Mouse (Mus musculus) ES-CJ7 (cell line): ENCODE measurements at regions not wholly inside any gene's neighbourhood (a gene's known extent, or its start where the extent isn't known, plus 50 kb on each side); places are given as distances from the start of the nearest gene placed in this dataset.

Source experiments
- DNase-seq: peaks from one replicate; pipeline ENCODE4 v3.0.0; 2011; ENCODE audit warnings: low read depth, low spot score

DNA sequence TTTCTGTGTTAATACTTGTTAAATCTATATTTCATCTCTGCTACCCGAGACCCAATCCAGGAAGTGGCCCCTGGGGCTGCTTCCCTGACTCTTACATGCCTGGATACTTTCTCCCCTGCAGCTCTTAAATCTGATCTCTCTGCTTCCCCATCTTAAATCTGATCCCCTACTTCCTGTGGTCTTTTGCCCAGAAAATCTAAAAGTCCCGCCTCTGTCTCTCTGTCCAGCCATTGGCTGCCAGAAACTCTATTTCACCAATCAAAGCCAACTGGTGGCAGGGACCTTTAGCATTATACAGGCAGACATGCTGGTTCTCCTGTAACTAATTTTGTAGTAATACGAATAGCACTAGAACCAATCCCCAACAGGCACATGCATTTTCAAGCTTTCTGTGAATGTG is 59.0 kb upstream of the Ccdc91 start:
- no peak for DNase-seq

DNA sequence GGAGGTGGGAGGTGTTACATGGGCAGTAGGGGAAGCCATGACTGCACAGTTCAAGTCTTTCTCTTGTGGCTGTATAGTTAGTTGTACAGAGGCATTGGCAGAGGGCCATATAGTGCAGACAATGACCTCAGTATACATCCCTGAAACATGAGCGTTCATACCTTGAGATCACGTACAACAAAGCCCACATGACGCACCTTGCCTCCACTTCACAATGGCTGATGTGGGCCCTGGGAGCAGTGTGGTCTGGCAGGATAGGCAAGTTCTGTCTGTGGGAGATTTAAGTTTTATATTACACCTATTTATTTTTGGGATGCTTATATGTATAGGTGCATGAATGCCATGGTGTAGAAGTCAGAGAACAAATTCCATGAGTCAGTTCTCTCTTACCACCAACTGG is 61.9 kb upstream of the Ccdc91 start:
- DNase-seq = no peak

DNA sequence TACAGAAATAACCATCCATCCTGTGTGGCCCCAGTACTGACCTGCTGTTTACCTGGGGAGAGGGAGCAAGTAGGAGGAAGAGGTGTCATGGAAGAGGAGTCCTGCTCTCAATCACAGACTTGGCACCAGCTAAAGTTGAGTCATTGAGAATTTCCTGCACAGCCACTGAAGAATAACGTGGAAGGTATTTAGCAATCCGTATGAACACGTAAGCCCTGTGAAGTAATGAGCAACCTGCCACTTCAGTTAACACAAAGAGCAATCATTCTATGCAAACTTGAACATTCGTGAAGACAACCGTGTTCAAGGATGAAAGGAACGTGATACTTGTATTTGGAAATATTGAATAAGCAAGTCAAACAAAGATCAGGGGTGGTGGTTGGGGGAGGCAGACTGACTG is 77.6 kb upstream of the Ccdc91 start:
- DNase-seq = no peak

DNA sequence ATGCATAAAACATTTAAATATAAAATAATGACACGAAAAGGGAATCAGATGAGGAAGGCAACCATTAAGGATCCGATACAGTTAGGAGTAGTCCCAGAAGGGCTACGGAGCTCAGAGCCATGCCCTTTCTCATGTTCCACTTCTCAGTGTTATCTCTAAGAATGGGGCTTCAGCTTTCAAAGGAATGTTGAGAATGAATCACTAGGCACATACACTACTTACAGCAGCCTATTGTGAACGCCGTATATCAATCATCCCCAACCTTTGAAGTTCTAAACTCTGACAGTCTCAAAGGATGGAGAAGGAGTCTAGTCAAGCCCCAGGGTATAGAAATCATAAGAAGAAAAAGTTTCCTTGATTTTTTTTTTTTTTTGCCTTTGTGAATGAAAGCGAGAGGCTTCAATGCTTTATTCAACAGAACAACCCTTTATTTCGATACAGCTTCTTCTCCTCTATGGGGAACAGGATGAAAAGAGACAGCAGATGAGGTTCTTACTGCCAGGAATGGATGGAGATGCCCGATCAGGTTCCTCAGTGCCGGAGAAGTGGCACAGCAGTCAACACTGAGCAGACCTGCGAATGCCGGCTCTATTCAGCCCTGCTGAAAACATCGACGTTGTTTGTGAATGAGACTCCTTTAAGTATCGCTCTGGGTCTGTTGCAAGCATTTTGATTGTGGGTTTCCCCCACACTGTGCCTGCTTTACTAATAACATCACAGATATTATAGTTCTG is 84.0 kb upstream of the Ccdc91 start:
- no peak for DNase-seq

DNA sequence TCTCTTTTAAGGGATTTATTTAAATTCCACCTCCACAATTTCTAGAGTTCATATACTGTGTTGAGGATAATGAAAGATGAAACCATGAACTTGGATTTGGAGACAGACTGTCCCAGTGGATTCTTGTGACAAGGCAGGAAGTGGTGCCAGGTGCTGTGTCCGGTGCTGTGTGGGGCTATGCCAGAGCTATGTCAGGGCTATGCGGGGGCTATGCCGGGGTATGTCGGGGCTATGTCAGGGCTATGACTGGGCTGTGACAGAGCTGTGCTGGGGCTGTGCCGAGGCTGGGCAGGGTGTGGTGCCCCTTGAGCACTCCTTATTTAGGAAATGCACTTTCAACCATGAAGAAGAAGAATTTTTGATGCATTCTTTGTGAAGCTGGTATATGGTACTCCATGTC is 85.1 kb upstream of the Ccdc91 start:
- no peak for DNase-seq

DNA sequence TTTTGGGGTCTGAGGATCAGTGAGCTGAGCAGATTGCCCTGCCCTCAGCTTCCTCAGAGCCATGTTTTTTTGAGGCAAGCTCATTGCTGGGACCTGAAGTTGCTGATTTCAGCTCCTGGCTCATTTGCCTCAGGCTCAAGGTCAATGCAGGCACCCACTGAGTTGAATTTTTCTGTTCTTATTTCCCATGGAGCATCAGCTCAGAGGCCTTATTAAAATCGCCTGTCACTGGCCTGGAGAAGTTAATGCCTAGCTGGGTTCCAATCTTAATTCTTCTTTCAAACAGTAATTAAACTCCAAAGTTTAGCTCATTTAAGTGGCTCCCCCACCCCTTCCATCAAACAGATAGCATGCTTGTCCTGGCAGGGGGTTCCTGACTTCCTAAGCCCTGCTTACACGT is 86.9 kb upstream of the Ccdc91 start:
- no peak for DNase-seq

DNA sequence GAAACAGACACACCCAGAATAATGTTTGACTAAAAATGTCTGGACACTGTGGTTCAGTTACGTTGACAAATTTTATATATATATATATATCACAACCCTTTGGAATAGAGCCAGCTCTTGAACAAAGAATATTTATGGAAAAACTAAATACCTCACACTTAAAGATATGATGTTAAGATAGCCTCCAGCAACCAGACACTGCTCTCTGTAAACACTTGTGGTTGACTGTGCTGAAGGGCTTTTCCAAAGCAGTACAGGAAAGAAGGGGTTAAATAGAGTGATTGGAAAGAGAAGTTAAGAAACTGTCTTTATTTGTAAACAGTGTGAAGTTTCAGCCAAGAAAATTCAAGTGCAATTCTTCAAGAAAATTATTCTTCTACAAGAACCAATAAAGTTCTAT is 90.0 kb upstream of the Ccdc91 start:
- no peak for DNase-seq

DNA sequence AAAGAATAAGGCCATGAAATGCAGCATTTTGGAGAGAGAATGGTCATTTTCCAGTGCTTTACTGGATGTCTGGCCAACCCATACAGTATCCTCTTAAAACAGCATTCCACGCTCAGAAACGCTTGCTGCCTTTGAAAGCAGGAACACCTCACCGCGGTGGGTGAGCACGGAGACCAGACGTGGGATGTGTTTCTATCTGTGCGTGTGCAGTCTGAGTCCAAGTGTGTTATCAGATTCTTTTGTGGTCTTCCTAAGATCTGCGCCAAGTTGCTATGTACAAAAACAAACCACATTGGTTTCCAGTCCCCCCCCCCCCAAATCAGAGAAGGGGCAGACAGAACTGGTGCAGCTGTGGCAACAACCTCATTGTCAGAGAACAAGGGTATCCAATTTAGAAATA is 95.1 kb upstream of the Ccdc91 start:
- DNase-seq = no peak

DNA sequence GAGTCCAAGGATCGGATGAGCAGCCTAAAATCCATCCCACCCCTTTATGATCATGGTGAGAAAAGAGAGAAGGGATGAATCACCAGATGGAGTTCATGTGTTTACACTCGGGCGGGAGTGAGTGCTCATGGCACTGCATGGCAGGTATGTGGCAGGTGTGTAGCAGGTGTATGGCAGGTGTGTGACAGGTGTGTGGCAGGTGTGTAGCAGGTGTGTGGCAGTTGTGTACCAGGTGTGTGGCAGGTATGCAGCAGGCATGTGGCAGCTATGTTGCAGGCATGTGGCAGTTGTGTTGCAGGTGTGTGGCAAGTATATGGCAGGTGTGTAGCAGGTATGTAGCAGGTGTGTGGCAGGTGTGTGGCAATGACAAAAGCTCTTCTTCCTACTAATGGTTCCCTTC is 97.9 kb upstream of the Ccdc91 start:
- no peak for DNase-seq

DNA sequence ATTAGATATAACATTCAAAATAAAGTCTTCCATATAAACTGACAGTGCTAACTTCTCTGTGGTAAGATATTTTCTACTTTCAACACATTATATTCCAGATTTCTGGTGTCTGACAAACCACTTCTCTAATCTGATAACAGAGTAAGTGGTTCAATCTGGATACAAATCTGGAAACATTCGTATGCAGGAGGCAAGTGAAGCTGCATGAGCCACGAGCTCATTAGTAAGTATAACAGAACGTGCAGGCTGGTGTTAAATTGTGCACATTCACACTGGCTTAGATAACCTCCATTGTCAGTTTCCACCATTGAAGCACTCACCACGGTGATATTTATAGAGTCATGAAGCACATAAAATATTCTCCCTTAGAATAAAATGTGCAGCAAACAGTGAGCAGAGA is 103.9 kb upstream of the Ccdc91 start:
- no peak for DNase-seq

DNA sequence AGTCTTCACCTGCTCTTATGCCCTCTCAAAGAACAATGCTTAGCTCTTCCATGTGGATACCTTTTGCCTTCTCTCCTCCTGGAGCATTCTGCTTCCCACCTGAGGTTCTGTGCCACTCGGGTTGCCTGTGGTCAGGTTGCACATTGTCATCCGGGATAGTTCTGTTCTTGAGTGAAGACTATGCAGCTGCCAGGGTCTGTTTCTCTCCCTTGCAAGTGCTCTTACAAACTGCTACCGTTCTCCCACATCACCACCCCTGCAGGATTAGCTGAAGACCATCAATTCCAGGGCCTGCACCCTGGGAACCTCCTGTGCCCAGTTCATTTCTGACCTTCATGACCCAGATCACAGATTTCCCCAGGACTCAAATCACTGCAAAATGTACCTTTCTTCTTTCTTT is 104.3 kb upstream of the Ccdc91 start:
- no peak for DNase-seq

DNA sequence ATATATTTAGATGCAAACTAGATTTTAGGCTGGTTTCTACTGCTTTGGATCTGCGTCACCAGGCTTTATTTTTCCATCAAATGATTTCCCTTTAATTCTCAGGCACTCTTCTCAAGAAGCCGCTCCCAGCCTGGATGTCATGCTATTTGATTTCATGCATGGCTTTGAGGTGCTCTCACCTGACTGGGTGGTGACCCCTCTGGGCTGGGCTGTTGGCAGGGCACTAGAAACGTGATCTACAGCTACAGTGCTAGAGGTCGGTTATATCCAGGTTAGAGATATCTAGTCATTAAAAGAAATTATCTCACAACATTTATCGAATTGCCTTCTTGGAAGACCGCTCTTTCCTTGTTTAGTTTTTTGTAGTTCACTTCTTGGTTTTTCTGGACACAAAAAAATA is 98.9 kb upstream of the Pthlh start:
- no peak for DNase-seq

DNA sequence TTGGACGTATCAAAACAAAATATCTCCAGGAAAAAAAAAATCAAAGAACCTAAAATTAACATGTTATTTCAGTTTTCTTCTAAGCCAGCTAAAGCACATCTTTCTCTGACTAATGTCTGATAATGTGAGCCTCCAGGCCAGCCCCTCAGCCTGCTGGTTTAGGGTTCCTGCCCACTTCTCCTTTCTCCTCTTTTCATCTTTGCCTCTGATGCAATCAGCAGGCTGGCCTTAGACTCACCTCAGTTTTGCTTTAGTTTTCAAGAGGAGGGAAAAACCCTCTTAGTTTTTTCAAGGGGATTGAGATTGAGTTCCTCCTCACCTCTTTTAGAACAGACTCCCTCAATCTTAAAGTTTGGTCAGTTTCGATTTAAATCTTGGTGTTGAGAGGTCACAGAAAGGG is 93.0 kb upstream of the Pthlh start:
- no peak for DNase-seq

DNA sequence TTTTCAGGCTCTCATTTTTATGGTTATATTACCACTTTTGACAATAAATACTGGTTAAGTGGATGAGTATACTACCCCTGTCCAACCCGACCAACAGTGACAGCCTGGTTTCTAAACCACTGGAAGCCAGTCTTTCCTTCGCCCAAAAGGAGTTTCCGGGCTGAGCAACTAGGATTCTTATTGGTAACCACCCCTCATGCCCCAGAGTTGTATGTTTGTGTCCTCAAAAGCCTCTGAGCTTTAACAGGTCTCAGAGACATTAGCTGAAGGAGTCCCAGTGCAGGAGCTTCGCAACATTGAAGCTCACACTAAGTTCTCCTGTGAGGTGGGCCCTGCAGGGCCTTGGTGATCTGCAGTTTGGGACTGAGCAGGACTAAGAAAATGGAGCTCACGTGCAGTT is 92.6 kb upstream of the Pthlh start:
- DNase-seq = no peak

DNA sequence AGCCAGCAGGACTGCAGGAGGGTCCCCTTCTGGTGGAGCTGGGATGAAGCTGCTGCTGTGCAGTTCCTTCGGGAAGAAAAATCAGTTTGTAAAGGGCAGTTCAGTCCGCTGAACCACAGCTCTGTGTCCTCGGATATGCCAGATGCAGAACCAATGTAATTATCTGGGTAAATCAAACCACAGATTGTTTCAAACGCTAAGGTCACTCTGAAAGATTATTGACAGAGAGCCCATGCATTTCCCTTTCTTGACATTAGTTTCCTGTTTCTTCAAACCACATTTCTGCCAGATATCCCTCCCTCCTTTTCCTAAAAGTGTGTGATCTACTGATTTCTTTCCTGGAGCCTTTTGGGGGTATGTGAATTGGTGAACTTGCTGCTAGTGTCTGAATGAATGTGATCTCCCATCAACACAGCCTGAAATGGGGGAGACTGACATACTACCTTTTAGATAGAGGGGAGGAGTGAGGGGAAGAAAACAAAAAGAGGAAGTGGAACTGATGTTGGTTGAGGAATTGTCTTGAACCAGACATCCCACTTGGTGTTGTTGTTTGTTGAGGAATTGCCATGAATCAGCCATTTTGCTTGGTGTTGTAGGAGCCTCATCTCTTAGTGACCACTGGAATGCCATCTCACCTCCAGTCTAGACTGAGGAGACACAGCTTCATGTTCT is 85.7 kb upstream of the Pthlh start:
- DNase-seq = no peak

DNA sequence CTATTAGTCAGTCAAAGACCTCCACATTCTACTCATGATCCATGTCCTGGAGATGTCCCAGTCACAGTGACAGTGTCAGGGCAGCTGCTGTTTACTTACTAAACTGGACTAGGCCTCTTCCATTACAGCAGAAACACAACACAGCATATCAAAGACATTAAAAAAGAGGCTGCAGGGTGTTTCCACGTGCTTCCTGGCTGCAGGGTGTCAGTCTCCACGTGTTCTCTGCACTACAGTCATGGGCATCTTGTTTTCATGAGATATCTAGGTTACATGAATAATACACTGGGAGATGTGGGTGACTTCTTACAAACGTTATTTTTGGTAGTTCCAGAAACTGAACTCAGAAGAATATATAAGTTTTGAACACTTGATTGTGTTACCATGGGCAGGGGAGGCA is 84.6 kb upstream of the Pthlh start:
- DNase-seq = no peak

DNA sequence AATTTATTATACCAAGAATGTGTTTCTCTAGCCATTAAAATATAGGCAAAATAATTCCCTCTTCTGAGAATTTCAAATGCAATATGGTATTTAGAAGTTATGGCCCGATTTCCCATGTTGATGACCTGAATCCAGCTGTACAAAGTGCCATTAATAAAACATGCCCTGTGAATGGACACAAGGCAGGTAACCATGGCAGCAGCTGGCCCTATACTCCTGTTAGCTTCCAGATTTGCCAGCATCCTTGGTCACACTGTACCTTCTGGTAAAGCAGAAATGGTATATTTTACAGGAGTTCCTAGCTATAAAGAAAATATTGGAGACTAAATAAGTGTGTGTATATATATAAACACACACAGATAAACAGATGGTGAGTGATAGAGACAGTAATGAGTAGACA is 77.1 kb upstream of the Pthlh start:
- DNase-seq = no peak

DNA sequence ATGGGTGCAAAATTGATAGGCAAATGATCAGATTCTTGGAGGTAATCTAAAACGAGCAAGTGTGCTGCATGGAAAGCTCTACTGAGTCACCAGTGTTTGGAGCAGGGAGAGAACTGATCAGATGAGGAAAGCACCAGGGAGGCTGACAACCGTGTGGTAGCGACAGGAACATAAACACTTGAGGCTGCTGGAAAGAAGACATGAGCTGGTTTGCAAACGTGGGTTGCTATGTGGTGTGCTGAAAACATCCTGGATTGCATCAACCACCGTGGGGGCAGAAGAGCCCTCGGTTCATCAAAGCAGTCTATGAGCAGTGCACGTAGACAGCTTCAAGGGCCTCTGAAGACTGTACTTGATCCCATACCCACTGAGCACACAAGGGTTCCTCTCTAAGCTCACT is 69.0 kb upstream of the Pthlh start:
- DNase-seq = no peak

DNA sequence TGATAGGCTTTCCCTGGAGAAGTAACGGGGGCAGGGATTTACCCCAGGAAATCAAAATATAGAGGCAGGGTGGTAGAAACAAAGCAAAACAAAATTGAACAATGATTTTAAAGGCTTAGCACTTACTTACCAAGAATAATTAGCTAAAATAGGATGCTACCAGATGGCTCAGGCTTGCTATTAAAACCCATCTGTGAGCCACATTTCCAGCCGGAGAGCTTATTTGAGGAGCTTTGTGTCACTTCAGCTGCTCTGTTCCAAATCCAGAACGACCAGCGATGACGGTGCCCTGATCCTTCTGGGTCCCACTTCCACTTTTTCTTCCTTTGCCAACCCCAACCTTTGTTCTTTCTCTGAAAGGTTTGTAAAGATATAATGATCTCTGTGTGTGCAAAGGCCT is 65.2 kb upstream of the Pthlh start:
- no peak for DNase-seq

DNA sequence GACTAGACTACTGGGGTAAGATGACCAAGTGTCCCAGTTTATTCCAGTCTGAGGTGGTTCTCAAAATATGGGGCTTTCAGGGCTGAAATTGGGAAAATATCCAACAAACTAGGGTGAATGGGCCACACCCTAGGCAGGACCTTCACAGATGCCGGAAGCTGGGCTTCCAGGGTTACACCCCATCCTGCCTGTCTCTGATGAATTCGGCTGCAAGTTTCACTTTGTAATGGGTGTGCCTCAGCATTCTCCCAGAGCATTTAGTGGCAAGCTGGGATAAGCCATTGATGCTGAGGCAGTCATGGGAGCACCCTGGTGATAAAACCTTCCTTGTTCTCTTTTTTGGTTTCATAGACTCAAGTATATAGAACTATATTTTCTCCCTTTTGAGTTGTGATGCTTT is 60.4 kb upstream of the Pthlh start:
- peak; percentile 83 for DNase-seq

DNA sequence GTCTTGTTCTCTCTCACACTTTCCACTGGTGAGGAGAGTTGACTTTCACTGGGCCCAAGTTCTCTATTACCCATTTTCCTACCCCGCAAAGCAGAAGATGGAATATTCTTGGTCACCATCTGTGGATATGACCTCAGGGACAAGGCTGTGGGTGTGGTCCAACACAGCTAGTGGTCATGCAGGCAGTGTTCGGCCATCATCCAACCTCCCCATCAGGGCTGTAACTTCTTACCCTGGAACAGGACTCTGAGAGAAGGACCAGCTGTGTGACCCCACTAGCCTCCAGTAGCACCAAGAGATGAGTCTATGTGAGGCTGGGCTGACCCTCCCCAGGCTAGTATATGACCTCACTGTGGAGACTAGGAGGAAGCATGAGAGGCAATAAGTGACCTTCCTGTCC is 54.1 kb upstream of the Pthlh start:
- DNase-seq = no peak

DNA sequence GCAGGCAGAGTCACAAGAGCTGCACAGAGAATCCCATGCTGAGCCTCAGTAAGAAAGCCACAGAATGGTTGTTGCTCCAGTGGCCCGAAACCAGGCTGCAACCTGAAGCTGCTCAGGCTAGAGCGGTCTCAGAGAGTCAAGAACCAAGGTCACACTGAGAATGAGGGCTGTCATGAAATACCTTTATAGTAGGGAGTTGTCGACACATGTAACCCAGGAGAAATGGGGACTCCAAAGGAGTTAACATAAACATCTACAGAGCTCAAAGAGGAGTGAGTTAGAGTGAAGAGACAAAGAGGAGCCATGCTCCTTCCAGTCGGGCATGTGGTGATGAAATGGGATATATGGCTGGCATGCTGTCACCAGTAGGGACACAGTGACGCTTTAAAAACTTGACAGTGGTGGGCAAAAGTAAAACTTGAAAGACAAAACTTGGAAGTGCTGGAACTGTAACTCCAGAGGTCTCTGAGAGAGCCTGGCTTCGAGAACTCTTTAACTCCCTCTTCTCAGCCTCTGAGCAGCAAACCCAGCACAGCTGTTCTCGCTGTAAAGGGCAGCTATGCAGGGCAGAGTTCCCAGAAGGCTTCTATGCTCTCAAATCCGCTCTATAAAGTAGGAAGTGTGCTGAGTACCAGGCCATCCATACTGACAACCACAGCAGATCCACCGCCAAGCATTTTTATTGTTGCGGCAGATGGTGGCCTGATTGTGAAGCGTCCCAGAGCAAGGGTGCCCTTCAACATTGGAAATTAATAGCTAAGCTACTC is 52.9 kb upstream of the Pthlh start:
- no peak for DNase-seq

DNA sequence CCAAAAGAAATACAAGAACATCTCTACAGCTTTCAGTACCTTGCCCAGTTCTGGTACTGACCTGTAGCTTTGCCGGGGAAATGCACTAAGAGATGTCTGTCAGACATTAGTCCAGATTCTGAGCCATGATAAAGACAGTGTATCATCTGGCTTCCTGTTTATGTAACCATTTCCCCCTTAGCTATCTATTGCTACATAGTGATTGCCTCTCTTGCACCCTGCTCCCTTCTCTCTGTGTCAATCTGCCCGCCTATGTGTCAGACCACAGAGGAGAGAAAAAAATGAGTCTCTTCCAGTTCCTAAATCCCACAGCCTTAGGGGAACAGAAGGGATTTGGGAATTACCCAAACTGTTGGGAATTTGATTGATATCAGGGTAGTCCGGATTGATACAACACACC is 52.2 kb upstream of the Pthlh start:
- DNase-seq = no peak
